Mouse (Mus musculus): ENCODE data around the gene Krt6a. TPM values are rescaled to one million over a fixed set of nuclear protein-coding genes. Genes with fewer than 3 reads are reported as not detected.

The Krt6a gene
- polyA plus RNA-seq, 1 experiment: not detected

DNA sequence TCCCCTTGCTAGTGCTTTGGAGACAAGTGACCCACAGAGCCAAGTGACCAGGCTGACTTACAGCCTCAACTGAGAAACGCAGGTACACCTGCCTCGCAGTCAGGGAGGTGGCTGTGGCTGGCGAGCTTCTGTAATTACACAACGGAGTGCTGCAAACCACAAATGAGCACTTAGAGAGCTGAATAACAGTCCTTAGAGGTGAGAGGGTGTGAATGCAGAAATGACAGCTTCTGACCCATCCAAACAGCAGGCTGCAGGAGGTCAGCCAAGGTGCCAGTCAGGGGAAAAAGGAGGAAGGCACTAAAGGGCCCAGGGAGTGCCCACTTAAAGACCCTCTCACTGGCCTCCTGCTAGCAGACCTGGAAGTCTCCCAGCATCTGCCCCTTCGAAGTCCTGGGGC lies 30.6 kb upstream of the Krt6a start:
- Histone ChIP-seq H3K79me2 (ENCODE audit: control insufficient read depth, insufficient read depth) (no peaks in the 10 kb centered on the region), H3ac (ENCODE audit: control insufficient read depth, insufficient read length) (no peak overlapping the region), H3K36me3 (ENCODE audit: control insufficient read depth, insufficient read depth) (no peaks in the 10 kb centered on the region), H3K4me3 (no peak overlapping the region), H3K27me3 (ENCODE audit: control insufficient read depth, insufficient read depth, insufficient read length) (peaks cover 4% of the 10 kb centered on the region), H3K4me2 (ENCODE audit: low read depth) (no peak overlapping the region)
- TF ChIP-seq REST (IDR thresholded peaks at IDR 0.05; ENCODE audit: insufficient read depth, insufficient read length) (no peak), SRF (IDR thresholded peaks at IDR 0.05; ENCODE audit: control insufficient read depth, insufficient read length, low read depth) (no peak), USF1 (IDR thresholded peaks at IDR 0.05; ENCODE audit: low read depth) (no peak), POLR2A (IDR thresholded peaks at IDR 0.05; ENCODE audit: insufficient read length, low read depth) (no peak), POLR2AphosphoS2 (IDR thresholded peaks at IDR 0.05; ENCODE audit: insufficient read length, low read depth) (no peak)

DNA sequence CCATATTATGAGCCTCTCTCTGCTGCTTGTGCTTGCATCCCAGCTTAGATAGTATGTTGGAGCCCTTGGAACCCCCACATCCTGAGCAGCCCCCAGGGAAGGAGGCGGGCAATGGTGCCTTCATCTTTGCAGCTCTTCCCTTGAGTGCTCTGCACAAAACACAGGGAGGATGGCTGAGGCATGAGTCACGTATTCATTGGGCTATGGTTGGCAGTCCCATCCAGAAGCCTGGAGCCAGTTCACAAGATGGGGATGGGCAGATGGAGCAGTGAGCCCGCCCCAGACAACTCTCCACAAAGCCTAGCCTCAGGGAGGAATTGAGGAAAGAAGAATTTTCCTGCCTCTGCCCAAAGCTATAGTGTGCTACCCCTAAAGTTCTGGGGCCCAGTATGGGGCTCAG lies 21.7 kb upstream of the Krt6a start:
- Histone ChIP-seq H3K4me3 (no peak overlapping the region), H3K4me2 (ENCODE audit: low read depth) (no peak overlapping the region), H3K27me3 (ENCODE audit: control insufficient read depth, insufficient read depth, insufficient read length) (peaks cover 23% of the 10 kb centered on the region), H3ac (ENCODE audit: control insufficient read depth, insufficient read length) (no peak overlapping the region), H3K36me3 (ENCODE audit: control insufficient read depth, insufficient read depth) (no peaks in the 10 kb centered on the region), H3K79me2 (ENCODE audit: control insufficient read depth, insufficient read depth) (no peaks in the 10 kb centered on the region)
- TF ChIP-seq TCF3 (IDR thresholded peaks at IDR 0.05; ENCODE audit: insufficient read length, low read depth) (no peak), POLR2AphosphoS2 (IDR thresholded peaks at IDR 0.05; ENCODE audit: insufficient read length, low read depth) (no peak), POLR2A (IDR thresholded peaks at IDR 0.05; ENCODE audit: insufficient read length, low read depth) (no peak), TCF12 (IDR thresholded peaks at IDR 0.05; ENCODE audit: insufficient read depth, poor library complexity, severe bottlenecking) (no peak), E2F4 (IDR thresholded peaks at IDR 0.05; ENCODE audit: insufficient read depth) (no peak), MYOG (IDR thresholded peaks at IDR 0.05; ENCODE audit: control insufficient read depth in 1 of 3, insufficient read depth in 1 of 3, insufficient read length in 2 of 3, low read depth in 2 of 3) (no peak), MAX (IDR thresholded peaks at IDR 0.05; ENCODE audit: low read depth) (no peak)

DNA sequence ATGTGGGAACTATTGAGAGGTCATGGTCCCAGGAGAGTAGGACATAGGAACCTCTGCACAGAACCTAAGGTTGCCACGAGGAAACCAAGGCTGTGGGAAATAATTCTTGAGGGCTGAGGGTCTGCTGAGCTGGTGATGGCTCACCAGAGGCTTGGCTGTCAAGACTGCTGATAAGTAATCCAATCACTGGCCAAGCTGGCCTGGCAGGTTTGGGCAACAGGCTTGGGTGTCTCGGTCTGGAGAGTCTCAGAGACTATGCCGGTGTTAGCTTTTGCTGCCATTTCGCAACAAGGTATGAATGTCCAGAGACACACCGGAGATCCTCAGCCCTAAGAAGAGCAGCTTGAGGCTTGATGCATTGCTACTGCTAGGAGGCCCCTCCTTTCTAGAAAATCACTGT lies 20.2 kb upstream of the Krt6a start:
- H3K79me2 ChIP-seq (ENCODE audit: control insufficient read depth, insufficient read depth): no peaks in the 10 kb centered on the region
- H3K27me3 ChIP-seq (ENCODE audit: control insufficient read depth, insufficient read depth, insufficient read length): peaks cover 26% of the 10 kb centered on the region

DNA sequence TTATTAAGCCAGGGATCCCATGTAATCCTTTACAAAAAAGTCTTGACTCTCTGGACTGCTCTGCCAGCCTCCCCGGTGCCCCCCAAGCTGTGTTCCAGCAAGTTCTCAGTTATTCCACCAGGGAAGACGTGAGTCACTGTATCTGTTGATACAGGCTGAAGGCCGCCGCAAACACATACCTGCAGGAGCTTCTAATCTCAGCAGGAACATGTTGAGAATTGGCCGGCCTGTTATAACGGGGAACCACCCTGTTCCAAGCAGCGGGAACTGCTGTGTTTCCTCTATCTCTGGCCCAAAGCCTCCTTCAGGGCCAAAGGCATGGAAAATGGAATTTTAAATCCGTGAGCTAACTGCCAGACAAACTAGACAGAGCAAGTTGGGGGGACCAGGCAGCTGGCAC lies 19.6 kb upstream of the Krt6a start:
- no peaks in the 10 kb centered on the region for H3K36me3 ChIP-seq (ENCODE audit: control insufficient read depth, insufficient read depth)
- no peaks in the 10 kb centered on the region for H3K79me2 ChIP-seq (ENCODE audit: control insufficient read depth, insufficient read depth)
- no peak overlapping the region for H3ac ChIP-seq (ENCODE audit: control insufficient read depth, insufficient read length)
- TF ChIP-seq E2F4 (IDR thresholded peaks at IDR 0.05; ENCODE audit: insufficient read depth) (no peak), MAX (IDR thresholded peaks at IDR 0.05; ENCODE audit: low read depth) (no peak), USF1 (IDR thresholded peaks at IDR 0.05; ENCODE audit: low read depth) (no peak), REST (IDR thresholded peaks at IDR 0.05; ENCODE audit: insufficient read depth, insufficient read length) (no peak), POLR2AphosphoS2 (IDR thresholded peaks at IDR 0.05; ENCODE audit: insufficient read length, low read depth) (no peak), MYOD1 (IDR thresholded peaks at IDR 0.05; ENCODE audit: control insufficient read depth in 1 of 3, insufficient read length in 2 of 3, low read depth in 2 of 3) (no peak), TCF3 (IDR thresholded peaks at IDR 0.05; ENCODE audit: insufficient read length, low read depth) (no peak), POLR2A (IDR thresholded peaks at IDR 0.05; ENCODE audit: insufficient read length, low read depth) (no peak)
- no peak overlapping the region for H3K4me2 ChIP-seq (ENCODE audit: low read depth)
- H3K27me3 ChIP-seq (ENCODE audit: control insufficient read depth, insufficient read depth, insufficient read length): peaks cover 26% of the 10 kb centered on the region
- no peak overlapping the region for H3K4me3 ChIP-seq

More for the DNA sequence above, 20.2 kb upstream of the Krt6a start:
- H3K4me3 ChIP-seq: no peak overlapping the region
- no peak overlapping the region for H3ac ChIP-seq (ENCODE audit: control insufficient read depth, insufficient read length)
- no peaks in the 10 kb centered on the region for H3K36me3 ChIP-seq (ENCODE audit: control insufficient read depth, insufficient read depth)
- TF ChIP-seq MYOG (IDR thresholded peaks at IDR 0.05; ENCODE audit: control insufficient read depth in 1 of 3, insufficient read depth in 1 of 3, insufficient read length in 2 of 3, low read depth in 2 of 3): no peak
- TF ChIP-seq TCF12 (IDR thresholded peaks at IDR 0.05; ENCODE audit: insufficient read depth, poor library complexity, severe bottlenecking): no peak
- no peak for TF ChIP-seq USF1 (IDR thresholded peaks at IDR 0.05; ENCODE audit: low read depth)
- TF ChIP-seq TCF3 (IDR thresholded peaks at IDR 0.05; ENCODE audit: insufficient read length, low read depth): no peak
- no peak for TF ChIP-seq CEBPB (IDR thresholded peaks at IDR 0.05; ENCODE audit: insufficient read depth, poor library complexity, severe bottlenecking)
- no peak for TF ChIP-seq POLR2A (IDR thresholded peaks at IDR 0.05; ENCODE audit: insufficient read length, low read depth)
- TF ChIP-seq E2F4 (IDR thresholded peaks at IDR 0.05; ENCODE audit: insufficient read depth): no peak
- no peak overlapping the region for H3K4me2 ChIP-seq (ENCODE audit: low read depth)

DNA sequence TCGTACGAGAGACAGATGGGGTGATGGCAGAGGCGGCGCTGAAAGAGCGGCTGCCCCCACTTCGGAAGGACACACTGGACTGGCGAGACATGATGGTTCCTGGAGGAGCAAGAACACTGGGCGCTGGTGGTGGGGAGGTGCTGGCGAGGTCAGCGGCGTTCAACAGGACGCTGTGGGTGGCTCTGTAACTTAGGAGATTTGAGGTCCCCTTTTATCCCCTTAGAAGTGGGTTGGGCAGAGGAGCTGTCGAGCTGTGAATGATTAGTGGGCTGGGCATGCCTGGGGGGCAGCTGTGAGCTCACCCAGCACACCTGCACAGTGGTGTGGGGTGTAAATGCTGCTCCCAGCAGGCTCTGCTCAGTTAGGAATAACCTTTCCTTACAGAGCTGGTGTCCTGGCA lies 18.6 kb upstream of the Krt6a start, which contains the start of gene Krt5:
TSS of gene Krt5 (minus strand) at position 179 of the 400 bp plus-strand sequence.
- TF ChIP-seq REST (IDR thresholded peaks at IDR 0.05; ENCODE audit: insufficient read depth, insufficient read length) (no peak), SRF (IDR thresholded peaks at IDR 0.05; ENCODE audit: control insufficient read depth, insufficient read length, low read depth) (no peak), TCF12 (IDR thresholded peaks at IDR 0.05; ENCODE audit: insufficient read depth, poor library complexity, severe bottlenecking) (no peak), MAX (IDR thresholded peaks at IDR 0.05; ENCODE audit: low read depth) (no peak), TCF3 (IDR thresholded peaks at IDR 0.05; ENCODE audit: insufficient read length, low read depth) (no peak), POLR2A (IDR thresholded peaks at IDR 0.05; ENCODE audit: insufficient read length, low read depth) (no peak), MYOD1 (IDR thresholded peaks at IDR 0.05; ENCODE audit: control insufficient read depth in 1 of 3, insufficient read length in 2 of 3, low read depth in 2 of 3) (no peak), MYOG (IDR thresholded peaks at IDR 0.05; ENCODE audit: control insufficient read depth in 1 of 3, insufficient read depth in 1 of 3, insufficient read length in 2 of 3, low read depth in 2 of 3) (no peak), E2F4 (IDR thresholded peaks at IDR 0.05; ENCODE audit: insufficient read depth) (no peak), POLR2AphosphoS2 (IDR thresholded peaks at IDR 0.05; ENCODE audit: insufficient read length, low read depth) (no peak), CEBPB (IDR thresholded peaks at IDR 0.05; ENCODE audit: insufficient read depth, poor library complexity, severe bottlenecking) (no peak)
- Histone ChIP-seq H3K36me3 (ENCODE audit: control insufficient read depth, insufficient read depth) (no peaks in the 10 kb centered on the region), H3ac (ENCODE audit: control insufficient read depth, insufficient read length) (no peak within 1 kb of the TSS), H3K4me3 (no peak within 1 kb of the TSS), H3K4me2 (ENCODE audit: low read depth) (no peak within 1 kb of the TSS), H3K79me2 (ENCODE audit: control insufficient read depth, insufficient read depth) (no peaks in the 10 kb centered on the region), H3K27me3 (ENCODE audit: control insufficient read depth, insufficient read depth, insufficient read length) (peaks cover 27% of the 10 kb centered on the region)
